Mouse (Mus musculus) T-helper 1 cell (primary cell): Measurements from ENCODE around the gene Carhsp1.

Experiments
- in situ Hi-C: fragments of 300-600 bp; cut with MboI, MseI; formaldehyde crosslinking; loops from one replicate; pipeline ENCODE4 v1.15.1; 2025; ENCODE audit warnings: high pct_unique_total_duplicates

Carhsp1 gene

DNA sequence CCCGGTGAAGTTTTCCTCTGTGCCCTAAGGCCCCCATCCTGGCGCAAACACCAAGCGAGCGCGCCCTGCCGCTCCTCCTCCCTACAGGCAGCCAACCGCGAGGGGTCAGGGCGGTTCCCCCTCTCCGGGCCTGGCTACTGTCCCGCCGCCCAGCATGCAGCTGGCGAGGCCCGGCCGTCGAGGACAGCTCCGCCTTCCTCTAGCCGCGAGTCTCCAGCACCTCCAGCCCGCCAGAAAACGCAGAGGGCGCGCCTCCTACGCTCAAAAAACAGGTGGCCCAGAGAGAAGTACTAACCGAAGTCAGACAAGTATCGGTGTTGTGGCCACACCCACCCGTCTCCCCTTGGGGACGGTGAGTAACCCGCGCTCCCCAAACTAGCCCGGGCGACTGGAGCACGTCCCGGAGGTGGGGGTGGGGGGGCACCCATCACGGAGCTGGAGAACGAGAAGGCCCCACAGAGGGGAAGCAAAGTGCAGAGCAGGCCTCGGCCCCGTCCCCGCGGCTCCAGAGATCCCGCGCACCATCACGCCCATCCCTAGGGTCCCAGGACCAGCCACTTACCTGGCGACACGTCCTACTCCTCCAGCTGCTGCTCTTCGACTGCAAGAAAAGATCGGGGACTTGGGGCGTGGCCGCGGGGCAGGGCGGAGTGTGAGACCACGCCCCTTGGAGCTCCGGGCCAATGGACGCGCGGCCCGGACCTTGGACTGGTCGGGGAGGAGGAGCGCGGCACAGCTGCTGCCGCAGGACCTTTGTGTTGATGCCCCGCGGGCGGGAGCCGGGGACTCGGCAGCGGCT is at the start of gene Carhsp1:
Gene Carhsp1 (minus strand): TSS at position 605 of the 799 bp plus-strand sequence.
- in situ Hi-C loops, result no loop called here

DNA sequence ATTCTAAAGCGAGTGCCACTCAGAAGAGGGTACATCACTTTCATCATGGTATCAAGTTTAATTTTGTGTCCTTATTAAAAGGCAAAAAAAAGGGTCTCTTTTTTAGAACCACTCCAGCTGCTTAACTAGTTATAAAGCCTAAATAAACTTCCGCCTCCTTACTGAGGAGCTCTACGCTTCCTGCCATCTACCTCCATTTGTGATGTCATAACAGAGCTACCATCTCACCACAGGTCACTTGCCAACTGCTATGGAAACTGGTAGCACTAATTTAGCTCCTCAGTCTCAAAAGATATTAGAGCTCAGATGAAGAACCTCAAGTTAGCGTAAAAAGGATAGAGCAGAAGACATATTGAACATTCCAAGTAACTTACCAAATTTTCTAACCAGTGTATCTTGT is 48.5 kb upstream of the Carhsp1 start:
- in situ Hi-C loops, result no loop called here

DNA sequence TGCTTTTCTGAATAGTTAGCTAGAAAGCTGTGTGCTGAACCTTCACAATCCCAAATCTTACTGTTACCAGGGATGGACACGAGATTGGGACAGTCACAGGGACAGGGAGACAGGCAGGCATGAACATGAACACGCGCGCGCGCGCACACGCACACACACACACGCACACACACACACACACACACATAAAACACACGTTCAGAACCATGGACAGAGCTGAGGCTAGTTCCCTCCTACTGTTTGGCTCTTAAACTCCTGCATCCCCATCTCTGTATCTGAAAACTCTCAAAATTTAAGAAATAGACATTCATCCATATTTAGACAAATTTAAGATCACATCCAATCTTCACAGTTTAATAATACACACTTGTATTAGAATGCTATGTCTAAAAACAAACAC is 45.8 kb upstream of the Carhsp1 start:
- in situ Hi-C loops, result no loop called here

DNA sequence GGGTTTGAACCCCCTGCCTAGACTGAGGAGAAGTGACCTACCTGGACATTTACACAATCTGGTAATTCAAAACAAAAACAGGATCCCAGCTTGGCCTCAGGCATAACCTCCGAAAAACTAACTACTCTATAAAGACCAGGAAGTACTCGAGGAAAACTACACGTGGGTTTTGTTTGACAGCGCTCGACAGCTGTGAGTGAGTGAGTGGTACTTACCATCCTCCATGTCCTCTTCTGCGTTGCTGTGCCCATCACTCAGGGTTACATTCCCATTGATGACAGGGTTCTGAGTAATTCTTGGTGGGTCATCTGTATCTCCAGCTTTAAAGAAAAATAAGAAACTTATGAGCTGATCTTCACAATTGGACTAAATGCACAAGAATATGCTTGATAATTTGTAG is 44.3 kb upstream of the Carhsp1 start:
- in situ Hi-C loops, result no loop called here

DNA sequence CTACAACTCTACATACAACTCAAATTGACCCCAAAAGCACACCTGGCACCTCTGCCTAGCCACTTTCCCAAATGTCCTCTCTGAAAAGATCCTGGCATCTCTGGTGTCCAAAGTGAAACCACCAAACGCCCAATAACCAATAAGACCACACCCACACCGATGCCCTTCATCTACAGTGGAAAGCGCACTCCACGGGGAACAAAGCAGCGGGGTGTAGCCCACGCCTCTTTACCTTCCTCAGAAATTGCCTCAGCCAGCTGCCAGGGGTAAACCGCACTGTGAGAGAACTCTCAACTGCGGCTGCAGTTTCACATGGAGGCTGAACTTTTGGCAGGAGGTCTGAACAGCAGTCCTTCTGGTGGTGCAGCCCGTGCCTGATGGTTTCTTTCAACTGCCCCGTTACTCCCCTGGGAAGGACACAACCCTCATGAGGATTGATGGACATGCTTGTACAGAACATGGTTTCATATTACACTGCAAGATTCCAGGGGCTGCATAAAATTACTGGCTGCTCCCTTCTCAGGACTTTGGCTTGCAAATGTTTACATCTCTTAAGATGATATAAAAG is 43.6 kb upstream of the Carhsp1 start:
- in situ Hi-C loops, result no loop called here

DNA sequence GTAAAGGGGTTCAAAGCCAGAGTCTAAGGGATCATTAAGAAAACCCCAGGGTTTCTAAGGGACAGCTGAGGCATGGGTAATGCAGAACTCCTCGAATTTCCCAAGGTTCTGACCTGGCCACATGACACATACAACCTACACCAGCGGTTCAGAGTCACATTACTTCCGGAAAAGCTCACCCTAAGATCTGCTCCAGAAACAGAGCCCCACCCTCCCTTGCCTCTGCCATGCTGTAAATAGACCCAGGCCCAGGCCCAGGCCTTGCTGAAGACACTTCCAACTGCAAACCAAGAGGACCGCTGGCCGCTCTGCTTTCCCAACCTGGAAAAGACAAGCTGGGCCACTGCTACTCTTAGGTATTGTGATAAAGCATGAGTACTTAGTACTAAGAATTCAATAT is 42.9 kb upstream of the Carhsp1 start:
- in situ Hi-C loops, result no loop called here

DNA sequence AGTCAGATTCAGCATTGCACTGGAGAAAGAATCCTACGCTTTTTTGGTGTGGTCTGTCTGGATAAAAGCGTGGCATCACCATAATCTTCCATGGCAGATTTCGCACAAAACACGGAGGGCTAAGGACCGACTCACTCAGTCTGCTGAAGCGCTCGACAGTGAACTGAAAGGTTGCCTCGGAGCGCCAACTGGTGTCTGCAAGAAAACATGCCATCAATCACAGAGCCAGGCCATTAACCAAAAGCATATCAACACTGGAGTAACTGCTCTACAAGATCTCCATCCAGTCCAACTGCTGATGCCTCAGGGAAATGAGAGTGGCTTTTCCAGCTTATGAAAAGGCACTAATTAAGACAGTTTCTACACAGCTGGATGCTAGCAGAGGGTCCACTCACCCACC is 40.0 kb upstream of the Carhsp1 start:
- in situ Hi-C loops, result no loop called here

DNA sequence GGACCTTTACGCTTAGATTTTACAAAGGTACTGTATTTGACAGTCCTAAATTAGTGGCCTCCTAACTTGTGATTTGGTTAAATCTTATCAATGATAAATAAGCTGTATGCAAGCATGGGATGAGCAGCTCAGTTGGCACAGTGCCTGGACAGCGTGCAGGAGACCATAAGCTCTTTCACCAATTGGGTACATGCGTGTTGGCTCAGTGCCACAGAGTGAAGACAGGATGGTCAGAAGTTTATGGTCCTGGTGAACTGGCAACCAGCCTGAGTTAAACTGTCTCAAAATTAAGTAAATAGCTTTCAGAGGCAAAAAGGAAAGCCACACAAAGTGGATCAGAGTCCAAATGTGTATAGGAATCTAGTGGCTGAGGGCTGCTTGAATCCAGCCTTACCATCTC is 28.6 kb upstream of the Carhsp1 start:
- in situ Hi-C loops, result no loop called here

DNA sequence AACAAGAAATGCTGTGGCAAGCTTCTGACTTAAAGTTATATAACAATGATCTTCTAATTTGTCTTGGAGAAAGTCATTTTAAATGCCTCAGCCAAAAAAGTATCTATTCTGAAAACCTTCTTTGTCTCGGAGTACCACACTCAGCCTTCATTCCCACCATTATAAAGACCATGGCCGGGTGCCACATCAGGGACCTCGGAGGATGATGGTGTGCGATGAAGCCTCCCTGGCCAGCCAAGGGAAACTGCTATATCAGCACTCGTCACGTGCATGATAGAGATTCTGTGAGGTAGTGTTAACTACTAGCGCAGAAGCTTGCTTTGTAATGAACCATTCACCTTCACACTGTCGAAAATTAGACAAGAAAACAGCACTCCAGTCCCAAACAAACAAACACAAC is 27.6 kb upstream of the Carhsp1 start:
- in situ Hi-C loops, result no loop called here

DNA sequence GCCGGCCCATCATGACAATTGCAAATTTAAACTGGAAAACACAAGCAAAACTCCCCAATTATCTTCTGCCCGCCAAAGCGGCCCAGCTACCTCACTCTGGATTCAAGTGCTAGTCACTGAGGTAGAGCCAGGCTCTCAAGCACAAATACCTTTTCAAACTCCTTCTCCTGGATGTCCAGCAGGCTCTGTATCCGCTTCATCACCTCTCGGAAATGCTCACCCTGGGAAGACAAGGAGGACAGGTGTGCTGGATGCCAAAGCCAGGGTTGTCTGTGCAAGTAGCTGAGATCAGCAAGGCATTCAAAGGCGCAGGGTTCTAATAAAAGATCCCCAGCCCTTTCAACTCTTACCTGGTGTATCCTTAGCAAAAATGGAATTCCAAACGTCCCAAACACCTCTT is 19.3 kb upstream of the Carhsp1 start:
- in situ Hi-C loops, result no loop called here

DNA sequence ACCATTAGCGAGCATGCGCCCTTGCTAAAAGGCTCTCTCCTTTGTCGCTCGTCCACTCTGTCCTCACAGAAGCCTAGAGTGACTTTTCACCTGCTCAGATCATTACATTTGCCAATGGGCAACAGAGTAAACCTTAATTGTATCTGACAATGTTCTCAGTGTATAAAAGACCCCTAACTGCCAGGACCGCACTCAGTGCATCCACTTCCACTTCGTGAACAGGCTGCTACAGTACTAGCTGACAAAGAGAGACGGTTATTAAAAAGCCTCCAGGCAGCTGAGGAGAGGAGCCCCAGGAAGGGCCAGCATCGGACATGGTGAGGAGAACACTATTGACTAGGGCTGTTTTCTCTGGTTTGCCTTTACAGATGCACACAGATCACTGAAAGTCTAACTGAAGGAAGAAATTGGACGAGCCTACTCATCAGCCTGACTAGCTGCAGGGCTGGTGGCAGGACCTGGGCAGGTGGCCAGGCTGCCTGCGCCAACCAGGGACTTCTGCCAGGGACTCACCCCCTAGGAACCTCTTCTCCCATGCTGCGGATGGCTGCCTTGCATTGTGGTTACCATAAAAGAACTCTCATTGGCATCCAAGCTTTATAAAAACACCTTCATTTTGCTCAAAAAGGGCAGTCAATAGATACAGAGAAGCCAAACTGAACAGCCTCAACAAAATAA is 18.2 kb upstream of the Carhsp1 start:
- in situ Hi-C loops, result loop anchor here (5.0 kb wide), 1 partner anchor 77 kb away; no protein-coding TSS in a partner anchor

DNA sequence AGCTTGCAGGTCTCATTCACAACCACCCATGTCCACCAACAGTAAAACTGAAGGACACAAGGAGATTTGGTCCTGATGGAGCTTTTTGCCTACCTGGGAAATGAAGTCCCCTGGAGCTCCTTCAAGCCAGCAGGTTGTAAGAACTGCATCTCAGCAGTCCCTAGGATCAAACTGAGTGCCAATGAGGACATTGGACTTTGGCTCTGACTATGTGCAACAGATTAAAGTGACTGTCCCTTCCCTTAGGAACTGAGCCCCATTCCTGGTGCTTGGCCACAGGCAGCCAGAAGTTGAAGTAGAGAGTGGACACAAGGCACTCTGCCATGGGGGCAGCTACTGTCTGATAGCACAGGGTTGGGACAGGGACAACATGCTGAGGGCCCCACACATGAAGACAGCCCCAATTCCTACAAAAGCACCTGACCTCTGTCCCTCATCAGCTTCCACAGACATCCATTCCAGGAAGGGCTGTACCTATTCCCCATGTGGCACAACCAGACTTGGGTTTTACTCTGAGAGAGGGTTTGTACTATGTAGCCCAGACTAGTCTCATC is 15.7 kb upstream of the Carhsp1 start:
- in situ Hi-C loops, result loop anchor here (5.0 kb wide), 1 partner anchor 80 kb away; no protein-coding TSS in a partner anchor

DNA sequence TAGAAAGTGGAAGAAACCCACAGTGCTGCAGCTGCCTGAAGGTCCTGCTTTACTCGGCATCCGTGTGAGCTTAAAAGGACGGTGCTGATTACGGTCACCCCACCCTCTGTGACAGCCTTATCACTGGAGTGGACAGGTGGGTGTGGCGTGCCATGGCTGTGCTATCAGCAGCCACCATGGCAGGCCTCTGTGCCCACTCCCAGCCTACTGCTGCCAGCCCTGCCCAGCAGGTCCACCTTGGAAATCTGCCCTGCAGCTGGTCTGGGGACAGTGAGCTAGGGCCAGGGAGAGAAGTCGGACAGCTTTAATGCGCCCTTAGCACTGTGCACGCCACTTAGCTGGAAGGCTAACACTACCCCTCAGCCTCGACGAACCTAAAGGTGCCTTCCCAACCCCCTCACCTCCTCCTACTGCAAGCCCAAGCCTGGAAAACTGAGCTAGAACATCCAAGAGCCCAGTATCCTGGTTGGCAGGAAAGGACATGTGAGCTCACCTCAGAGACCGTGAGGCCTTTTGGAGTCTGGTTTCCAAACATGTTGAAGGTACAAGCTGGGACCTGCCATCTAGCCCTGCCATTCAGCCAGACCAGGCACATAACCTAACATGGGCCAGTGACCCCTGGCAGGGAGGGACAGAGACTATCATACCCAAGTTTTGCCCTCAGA is 15.0 kb upstream of the Carhsp1 start:
- in situ Hi-C loops, result loop anchor here (5.0 kb wide), 1 partner anchor 80 kb away; no protein-coding TSS in a partner anchor

DNA sequence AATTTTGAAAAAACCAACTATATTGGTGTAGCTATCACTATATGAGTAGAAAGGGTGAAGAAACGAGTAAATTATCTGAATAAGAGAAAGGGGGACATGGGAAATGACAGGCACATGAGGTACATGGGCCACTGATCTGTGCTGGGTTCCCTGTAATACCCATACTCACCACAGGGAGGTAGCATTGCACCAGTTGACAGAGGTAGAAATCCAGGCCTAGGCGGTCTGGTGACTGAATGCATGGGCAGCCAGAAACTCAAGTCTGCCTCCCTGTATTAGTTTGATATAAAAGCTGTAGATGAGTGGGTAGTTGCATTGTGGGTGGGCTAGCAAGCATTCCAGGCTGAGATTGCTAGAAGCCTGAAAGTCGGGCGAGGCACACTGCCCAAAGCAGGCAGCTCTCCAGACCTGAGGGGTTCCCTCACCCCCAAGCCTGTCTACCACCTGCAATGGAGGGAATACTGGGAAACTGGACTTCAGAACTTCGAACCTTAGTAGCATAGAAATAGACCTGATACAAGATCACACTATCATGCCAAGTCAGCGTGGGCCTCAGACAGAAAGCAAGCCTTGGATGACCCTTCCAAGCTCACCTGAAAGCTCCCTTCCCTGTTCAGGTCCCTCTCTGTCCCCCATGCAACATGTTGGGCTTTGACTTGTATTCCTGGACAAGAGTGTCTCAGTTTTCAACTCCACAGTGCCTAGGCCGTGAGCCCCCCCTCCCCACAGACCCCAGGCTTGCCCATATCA is 14.3 kb upstream of the Carhsp1 start:
- in situ Hi-C loops, result loop anchor here (5.0 kb wide), 1 partner anchor 81 kb away; no protein-coding TSS in a partner anchor

DNA sequence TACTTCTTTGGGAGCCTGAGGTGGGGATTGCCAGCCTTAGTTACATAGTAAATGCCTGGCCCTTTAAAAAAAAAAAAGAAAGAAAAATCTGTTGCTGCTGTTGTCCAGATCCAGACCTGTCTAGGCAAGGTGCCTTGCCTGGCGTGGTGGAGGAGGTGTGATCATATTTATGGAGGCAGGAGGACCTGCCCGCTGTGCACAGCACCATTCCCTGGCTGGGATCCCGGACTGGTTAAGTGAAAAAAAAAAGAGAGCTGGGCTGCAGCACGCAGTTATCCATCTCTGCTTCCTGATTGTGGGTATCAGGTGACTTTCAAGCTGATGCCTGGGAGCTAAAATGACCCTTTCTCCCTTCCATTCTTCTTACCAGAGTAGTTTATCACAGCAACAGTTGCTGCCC is 13.1 kb upstream of the Carhsp1 start:
- in situ Hi-C loops, result loop anchor here (5.0 kb wide), 1 partner anchor 82 kb away; no protein-coding TSS in a partner anchor

DNA sequence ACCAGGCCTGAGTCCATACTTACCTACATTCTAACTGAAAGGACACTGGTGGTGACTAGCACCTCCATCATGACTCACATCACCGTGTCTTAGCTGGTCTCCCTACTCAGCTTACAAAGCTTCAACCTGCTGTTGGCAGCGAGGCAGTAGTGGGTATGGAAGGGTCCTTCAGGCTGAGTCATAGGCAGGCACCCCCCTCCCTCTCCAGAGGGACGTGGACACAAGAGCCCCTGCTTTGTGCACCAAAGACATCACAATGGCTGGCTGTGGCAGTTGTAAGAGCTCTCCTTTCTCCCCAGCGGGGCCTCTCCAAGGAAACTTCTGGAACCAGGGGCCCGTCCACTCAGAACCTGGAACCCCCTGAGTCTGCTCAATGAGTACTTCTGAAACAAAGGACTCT is 8.5 kb upstream of the Carhsp1 start, which contains the start of gene Gm5767:
Gene Gm5767 (plus strand): TSS at position 301 of the 400 bp plus-strand sequence.
- in situ Hi-C loops, result no loop called here

DNA sequence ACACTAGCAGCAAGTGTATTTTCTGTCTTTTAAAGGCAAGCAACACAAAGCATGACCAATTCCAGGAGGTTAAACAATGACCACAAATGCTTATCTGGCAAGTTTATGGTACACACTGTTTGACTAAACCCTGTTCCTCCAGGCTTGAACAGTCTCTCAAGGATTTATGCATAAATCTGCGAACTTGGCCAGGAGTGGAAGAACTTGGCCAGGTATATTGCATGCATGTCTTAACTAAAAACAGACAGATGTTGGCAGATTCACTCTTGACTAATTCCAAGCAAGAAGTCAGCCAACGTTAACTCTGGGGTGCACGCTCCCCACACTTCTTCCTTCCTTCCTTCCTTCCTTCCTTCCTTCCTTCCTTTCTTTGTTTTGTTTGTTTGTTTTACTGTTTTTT is 7.8 kb upstream of the Carhsp1 start:
- in situ Hi-C loops, result loop anchor here (5.0 kb wide), 2 partner anchors 37 to 187 kb away; no protein-coding TSS in a partner anchor

DNA sequence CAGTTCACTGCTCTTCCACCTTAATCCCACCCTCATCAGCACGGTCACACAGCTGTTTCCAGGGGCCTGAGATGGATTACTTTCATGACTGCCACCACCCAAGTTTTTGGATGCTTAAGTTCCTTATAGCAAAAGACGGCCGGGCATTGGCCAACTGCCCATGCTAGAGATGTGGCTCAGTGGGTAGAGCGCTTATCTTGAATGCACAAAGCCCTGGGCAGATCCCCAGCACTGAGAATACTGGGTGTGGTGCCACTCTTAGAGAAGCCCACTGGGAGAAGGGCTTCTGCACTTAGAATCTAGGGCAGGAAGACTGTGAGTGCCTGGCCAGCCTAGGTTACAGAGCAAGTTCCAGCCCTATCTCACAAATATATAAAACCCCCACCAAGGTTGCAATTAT is 6.7 kb upstream of the Carhsp1 start:
- in situ Hi-C loops, result loop anchor here (5.0 kb wide), 2 partner anchors 36 to 186 kb away; no protein-coding TSS in a partner anchor

DNA sequence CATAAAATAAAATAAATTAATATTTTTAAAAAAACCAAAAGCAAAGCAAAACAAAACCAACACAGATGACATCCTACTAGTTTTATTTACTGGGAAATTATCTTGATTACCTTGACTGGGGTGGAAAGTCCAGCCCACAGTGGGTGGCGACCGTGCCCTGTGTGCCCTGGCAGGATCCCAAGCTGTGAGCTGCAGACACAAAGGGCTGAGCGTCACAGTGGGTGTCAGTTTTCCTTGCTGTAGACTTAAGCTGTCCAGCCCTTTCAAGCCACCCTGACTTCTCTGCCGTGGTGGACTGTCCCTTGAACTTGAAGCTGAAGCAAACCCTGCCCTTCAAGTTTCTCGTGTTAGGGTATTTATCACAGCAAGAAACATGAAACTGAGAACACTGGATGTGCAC is 6.1 kb upstream of the Carhsp1 start:
- in situ Hi-C loops, result loop anchor here (5.0 kb wide), 2 partner anchors 36 to 186 kb away; no protein-coding TSS in a partner anchor

DNA sequence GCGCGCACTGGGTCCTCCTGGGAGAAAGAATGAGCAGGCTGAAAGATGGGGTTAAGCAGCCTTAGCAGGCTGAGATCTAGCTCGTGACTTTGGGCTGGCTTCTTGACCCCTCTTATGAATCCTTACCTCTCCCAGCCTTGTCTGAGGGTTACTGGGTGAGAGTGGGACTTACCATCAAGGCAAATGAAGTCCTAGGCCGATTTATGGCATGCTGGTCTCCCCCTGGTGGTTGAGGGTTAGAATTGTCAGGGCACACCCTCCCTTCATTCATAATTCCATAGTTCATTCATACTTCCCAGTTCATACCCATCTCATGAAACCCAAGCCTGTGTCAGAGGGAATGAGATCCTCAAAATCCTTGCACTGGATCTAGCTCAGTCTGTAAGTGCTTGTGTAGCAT is 4.8 kb upstream of the Carhsp1 start:
- in situ Hi-C loops, result loop anchor here (5.0 kb wide), 2 partner anchors 34 to 184 kb away; no protein-coding TSS in a partner anchor
